Mouse (Mus musculus) embryonic facial prominence, embryonic 12.5 days (tissue): ENCODE measurements around the gene Gm5475. TPM values are rescaled to one million over a fixed set of nuclear protein-coding genes. Genes with fewer than 3 reads are reported as not detected.

ENCODE experiments used
- ATAC-seq: fragments of 200-750 bp; cut with Nextera tagmentation; 2 replicates; pipeline ENCODE4 v1.8.0; 2017; ENCODE audit not compliant: insufficient number of reproducible peaks, insufficient read depth, low FRiP score, low TSS enrichment
- H3K27ac ChIP-seq: fragments of 300-500 bp; sonication (generic); 2 replicates; pipeline ENCODE4 v1.5.1; 2016; ENCODE audit warnings: mild to moderate bottlenecking
- H3K27me3 ChIP-seq: fragments of 300-500 bp; sonication (generic); 2 replicates; pipeline ENCODE4 v1.6.1; 2016; ENCODE audit warnings: mild to moderate bottlenecking, moderate library complexity
- H3K36me3 ChIP-seq: fragments of 300-500 bp; sonication (generic); 2 replicates; pipeline ENCODE4 v1.6.1; 2016; ENCODE audit warnings: mild to moderate bottlenecking
- H3K4me1 ChIP-seq: fragments of 300-500 bp; sonication (generic); 2 replicates; pipeline ENCODE4 v1.6.1; 2016
- H3K4me2 ChIP-seq: fragments of 300-500 bp; sonication (generic); replicated peaks from 2 replicates; pipeline ENCODE4 v1.6.1; 2016; ENCODE audit warnings: mild to moderate bottlenecking, moderate library complexity
- H3K4me3 ChIP-seq: fragments of 300-500 bp; sonication (generic); 2 replicates; pipeline ENCODE4 v1.5.1; 2016; ENCODE audit warnings: mild to moderate bottlenecking
- H3K9ac ChIP-seq: fragments of 300-500 bp; sonication (generic); 2 replicates; pipeline ENCODE4 v1.6.1; 2016; ENCODE audit warnings: mild to moderate bottlenecking, moderate library complexity
- H3K9me3 ChIP-seq: fragments of 300-500 bp; sonication (generic); 2 replicates; pipeline ENCODE4 v1.6.1; 2016; ENCODE audit warnings: mild to moderate bottlenecking, moderate library complexity
- WGBS: fragments of 180-500 bp; shearing (Covaris S2); methylation state at CpG from one replicate; pipeline ENCODE4 v1.1.7; 2016; 5-methylcytosine and 5-hydroxymethylcytosine counted together
- polyA plus RNA-seq: library from polyadenylated mRNA; unstranded; fragments of >200 nt; fragmentation: Nextera tagmentation; extraction: Ambion mirVana; gene quantifications from 2 replicates; pipeline ENCODE4 v1.2.1, GENCODE M21; 2016

Gene Gm5475
- polyA plus RNA-seq, 1 experiment from 2014 or later: 0.12 TPM

- Histone ChIP-seq H3K4me1 (no peaks in the 10 kb centered on the region), H3K27ac (no peak overlapping the region), H3K9ac (no peak overlapping the region), H3K4me2 (no peak overlapping the region), H3K9me3 (no peaks in the 10 kb centered on the region), H3K27me3 (no peaks in the 10 kb centered on the region), H3K4me3 (no peak overlapping the region), H3K36me3 (peaks cover 75% of the 10 kb centered on the region)
- WGBS: 93% methylated on average over 3 of the region's 3 CpGs
- no peak for ATAC-seq
Measured at GRCm38 (mm10) chr15:100395561-100395960, 26.4 kb upstream of the Gm5475 start.

GRCm38 (mm10) chr15:100400592-100401250 lies 21.2 kb upstream of the Gm5475 start:
- Histone ChIP-seq H3K27ac (no peak overlapping the region), H3K9ac (no peak overlapping the region), H3K9me3 (no peaks in the 10 kb centered on the region), H3K4me3 (no peak overlapping the region), H3K36me3 (peaks cover 98% of the 10 kb centered on the region), H3K4me1 (no peaks in the 10 kb centered on the region), H3K27me3 (no peaks in the 10 kb centered on the region), H3K4me2 (no peak overlapping the region)
- 90% methylated on average over 16 of the region's 16 CpGs for WGBS
- no peak for ATAC-seq

- H3K27ac ChIP-seq: no peak overlapping the region
- H3K4me1 ChIP-seq: no peaks in the 10 kb centered on the region
- H3K4me2 ChIP-seq: no peak overlapping the region
- no peak overlapping the region for H3K9ac ChIP-seq
- 82% methylated on average over 4 of the region's 4 CpGs for WGBS
- H3K4me3 ChIP-seq: no peak overlapping the region
- ATAC-seq: no peak
- H3K9me3 ChIP-seq: no peaks in the 10 kb centered on the region
- no peaks in the 10 kb centered on the region for H3K27me3 ChIP-seq
- H3K36me3 ChIP-seq: peaks cover 94% of the 10 kb centered on the region
Measured at GRCm38 (mm10) chr15:100401811-100402210, 20.1 kb upstream of the Gm5475 start.

GRCm38 (mm10) chr15:100402347-100402746 lies 19.6 kb upstream of the Gm5475 start:
- Histone ChIP-seq H3K36me3 (peaks cover 91% of the 10 kb centered on the region), H3K9ac (no peak overlapping the region), H3K27me3 (no peaks in the 10 kb centered on the region), H3K27ac (no peak overlapping the region), H3K9me3 (no peaks in the 10 kb centered on the region), H3K4me3 (no peak overlapping the region), H3K4me2 (no peak overlapping the region), H3K4me1 (no peaks in the 10 kb centered on the region)
- 89% methylated on average over 14 of the region's 14 CpGs for WGBS
- ATAC-seq: no peak

GRCm38 (mm10) chr15:100402798-100403197 lies 19.1 kb upstream of the Gm5475 start:
- no peak overlapping the region for H3K4me3 ChIP-seq
- H3K4me2 ChIP-seq: no peak overlapping the region
- no peaks in the 10 kb centered on the region for H3K9me3 ChIP-seq
- no peak overlapping the region for H3K9ac ChIP-seq
- H3K27ac ChIP-seq: no peak overlapping the region
- 89% methylated on average over 4 of the region's 4 CpGs for WGBS
- no peak for ATAC-seq
- no peaks in the 10 kb centered on the region for H3K4me1 ChIP-seq
- no peaks in the 10 kb centered on the region for H3K27me3 ChIP-seq
- peaks cover 89% of the 10 kb centered on the region for H3K36me3 ChIP-seq

GRCm38 (mm10) chr15:100403318-100404000 lies 18.5 kb upstream of the Gm5475 start:
- 92% methylated on average over 16 of the region's 16 CpGs for WGBS
- Histone ChIP-seq H3K27me3 (no peaks in the 10 kb centered on the region), H3K36me3 (peaks cover 89% of the 10 kb centered on the region)

GRCm38 (mm10) chr15:100406088-100406487 lies 15.9 kb upstream of the Gm5475 start:
- no peak for ATAC-seq
- no peak overlapping the region for H3K27ac ChIP-seq
- no peaks in the 10 kb centered on the region for H3K9me3 ChIP-seq
- no peak overlapping the region for H3K4me2 ChIP-seq
- 86% methylated on average over 5 of the region's 5 CpGs for WGBS
- no peak overlapping the region for H3K4me3 ChIP-seq
- H3K36me3 ChIP-seq: peaks cover 85% of the 10 kb centered on the region
- H3K9ac ChIP-seq: no peak overlapping the region
- H3K27me3 ChIP-seq: no peaks in the 10 kb centered on the region
- no peaks in the 10 kb centered on the region for H3K4me1 ChIP-seq

More at GRCm38 (mm10) chr15:100403318-100404000, 18.5 kb upstream of the Gm5475 start:
- ATAC-seq: no peak
- Histone ChIP-seq H3K4me3 (no peak overlapping the region), H3K9ac (no peak overlapping the region), H3K4me2 (no peak overlapping the region), H3K9me3 (no peaks in the 10 kb centered on the region), H3K4me1 (no peaks in the 10 kb centered on the region), H3K27ac (no peak overlapping the region)

GRCm38 (mm10) chr15:100410918-100411672 lies 10.9 kb upstream of the Gm5475 start:
- Histone ChIP-seq H3K27ac (no peak overlapping the region), H3K27me3 (no peaks in the 10 kb centered on the region), H3K9me3 (no peaks in the 10 kb centered on the region), H3K4me3 (no peak overlapping the region), H3K36me3 (peaks cover 46% of the 10 kb centered on the region), H3K9ac (no peak overlapping the region), H3K4me2 (no peak overlapping the region), H3K4me1 (no peaks in the 10 kb centered on the region)
- 0 out of 2 replicates have a peak, but pooled peaks have one; percentile 35 for ATAC-seq
- 65% methylated on average over 14 of the region's 14 CpGs for whole genome bisulfite sequencing

- H3K9me3 ChIP-seq: no peaks in the 10 kb centered on the region
- H3K9ac ChIP-seq: no peak overlapping the region
- peaks cover 43% of the 10 kb centered on the region for H3K36me3 ChIP-seq
- H3K4me1 ChIP-seq: no peaks in the 10 kb centered on the region
- no peak overlapping the region for H3K4me3 ChIP-seq
- H3K27me3 ChIP-seq: no peaks in the 10 kb centered on the region
- no peak overlapping the region for H3K27ac ChIP-seq
- H3K4me2 ChIP-seq: no peak overlapping the region
- ATAC-seq: no peak
- WGBS: 86% methylated on average over 5 of the region's 5 CpGs
Measured at GRCm38 (mm10) chr15:100411731-100412130, 10.2 kb upstream of the Gm5475 start.

GRCm38 (mm10) chr15:100413306-100413705 lies 8.6 kb upstream of the Gm5475 start:
- H3K4me2 ChIP-seq: no peak overlapping the region
- no peaks in the 10 kb centered on the region for H3K27me3 ChIP-seq
- no peak overlapping the region for H3K27ac ChIP-seq
- peaks cover 4% of the 10 kb centered on the region; the same call in 1 of the 2 replicates for H3K4me1 ChIP-seq
- no peak overlapping the region for H3K9ac ChIP-seq
- no peak for ATAC-seq
- 72% methylated on average over 4 of the region's 5 CpGs for WGBS
- H3K36me3 ChIP-seq: peaks cover 33% of the 10 kb centered on the region
- H3K4me3 ChIP-seq: no peak overlapping the region
- no peaks in the 10 kb centered on the region for H3K9me3 ChIP-seq

- Histone ChIP-seq H3K36me3 (peaks cover 27% of the 10 kb centered on the region), H3K4me1 (peaks cover 5% of the 10 kb centered on the region; the same call in 1 of the 2 replicates), H3K4me2 (no peak overlapping the region), H3K27ac (no peak overlapping the region), H3K9me3 (no peaks in the 10 kb centered on the region), H3K27me3 (no peaks in the 10 kb centered on the region), H3K4me3 (no peak overlapping the region), H3K9ac (no peak overlapping the region)
- no peak for ATAC-seq
- 69% methylated on average over 4 of the region's 4 CpGs for WGBS
Measured at GRCm38 (mm10) chr15:100414011-100414410, 7.9 kb upstream of the Gm5475 start.
